Mouse (Mus musculus): Measurements from ENCODE around the gene Tmem238.

Gene Tmem238

DNA sequence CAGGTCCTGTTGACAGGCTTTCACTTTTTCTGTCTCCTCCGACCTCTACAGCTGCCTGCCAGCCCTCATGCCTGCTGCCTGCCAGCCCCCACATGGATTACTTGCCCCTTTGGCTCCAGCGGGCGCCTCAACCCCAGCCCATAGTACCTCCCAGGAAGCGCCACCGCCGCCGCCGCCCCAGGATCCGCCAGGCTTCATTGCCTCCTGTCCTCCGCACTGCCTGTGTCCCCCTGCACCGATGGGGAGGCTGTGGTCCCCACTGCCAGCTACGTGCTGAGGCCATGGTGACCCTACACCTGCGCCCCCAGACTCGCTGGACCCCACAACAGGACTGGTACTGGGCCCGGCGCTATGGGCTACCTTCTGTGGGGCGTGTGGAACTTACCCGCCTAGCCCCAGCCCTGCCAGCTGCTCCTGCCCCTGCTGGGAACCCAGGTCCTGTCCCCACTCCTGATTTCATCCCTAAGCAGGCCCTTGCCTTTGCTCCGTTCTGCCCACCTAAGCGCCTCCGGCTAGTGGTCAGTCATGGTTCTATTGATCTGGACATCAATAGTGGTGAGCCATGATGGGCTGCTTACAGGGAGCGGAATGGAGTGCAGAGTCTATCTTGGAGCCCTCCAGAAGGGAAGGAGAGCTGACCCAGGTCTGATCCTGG lies 43.0 kb downstream of the Tmem238 start:
- no peak for DNase-seq

DNA sequence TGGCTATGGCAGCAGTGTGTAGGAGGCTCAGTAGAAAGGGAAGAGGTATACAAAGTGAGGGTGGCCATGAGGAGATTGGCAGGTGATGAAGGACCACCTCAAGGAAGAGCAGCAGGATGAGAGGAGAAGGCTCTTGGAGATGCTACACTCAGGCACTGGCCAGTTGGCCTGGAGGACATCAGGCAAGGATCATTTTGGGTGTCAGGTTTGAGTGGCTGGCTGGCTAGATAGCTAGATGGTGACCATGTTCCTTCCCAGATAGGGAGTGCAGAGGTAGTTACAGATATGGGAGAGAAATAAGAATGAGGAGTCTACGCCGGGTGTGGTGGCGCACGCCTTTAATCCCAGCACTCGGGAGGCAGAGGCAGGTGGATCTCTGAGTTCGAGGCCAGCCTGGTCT lies 44.6 kb downstream of the Tmem238 start:
- DNase-seq, result no peak

DNA sequence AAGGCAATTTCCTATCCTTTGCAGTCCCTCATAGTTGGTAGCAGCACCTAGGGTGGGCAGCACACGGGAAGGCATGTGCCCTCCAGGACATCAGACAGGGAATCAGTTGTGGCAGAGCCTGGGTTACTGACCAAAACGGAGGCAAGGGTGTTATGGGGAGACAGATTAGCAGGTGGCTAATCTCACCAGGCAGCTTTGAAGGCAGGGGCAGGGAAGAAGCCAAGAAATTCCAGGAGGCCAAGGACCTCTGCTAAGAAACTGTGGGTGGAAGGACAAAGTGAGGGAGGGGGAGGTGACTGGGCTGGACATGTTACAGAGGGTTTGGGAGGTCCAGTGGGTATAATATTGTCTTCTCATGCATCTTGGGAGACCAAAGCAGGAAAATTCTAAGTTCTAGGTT lies 46.1 kb downstream of the Tmem238 start:
- no peak for DNase-seq

DNA sequence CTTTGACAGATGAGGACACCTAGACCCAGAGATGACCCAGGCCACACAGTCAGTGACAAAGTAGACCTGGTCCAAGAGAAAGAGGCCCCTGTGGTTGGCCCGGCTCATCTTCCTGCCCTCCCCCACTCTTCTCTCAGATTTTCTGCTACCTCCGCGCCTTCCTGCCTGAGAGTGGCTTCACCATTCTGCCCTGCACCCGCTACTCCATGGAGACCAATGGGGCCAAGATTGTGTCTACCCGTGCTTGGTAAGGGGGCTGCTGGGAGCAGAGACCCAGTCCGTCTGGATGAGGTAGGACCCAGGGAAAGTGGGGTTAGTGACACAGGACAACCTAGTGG lies 47.0 kb downstream of the Tmem238 start:
- no peak for DNase-seq

DNA sequence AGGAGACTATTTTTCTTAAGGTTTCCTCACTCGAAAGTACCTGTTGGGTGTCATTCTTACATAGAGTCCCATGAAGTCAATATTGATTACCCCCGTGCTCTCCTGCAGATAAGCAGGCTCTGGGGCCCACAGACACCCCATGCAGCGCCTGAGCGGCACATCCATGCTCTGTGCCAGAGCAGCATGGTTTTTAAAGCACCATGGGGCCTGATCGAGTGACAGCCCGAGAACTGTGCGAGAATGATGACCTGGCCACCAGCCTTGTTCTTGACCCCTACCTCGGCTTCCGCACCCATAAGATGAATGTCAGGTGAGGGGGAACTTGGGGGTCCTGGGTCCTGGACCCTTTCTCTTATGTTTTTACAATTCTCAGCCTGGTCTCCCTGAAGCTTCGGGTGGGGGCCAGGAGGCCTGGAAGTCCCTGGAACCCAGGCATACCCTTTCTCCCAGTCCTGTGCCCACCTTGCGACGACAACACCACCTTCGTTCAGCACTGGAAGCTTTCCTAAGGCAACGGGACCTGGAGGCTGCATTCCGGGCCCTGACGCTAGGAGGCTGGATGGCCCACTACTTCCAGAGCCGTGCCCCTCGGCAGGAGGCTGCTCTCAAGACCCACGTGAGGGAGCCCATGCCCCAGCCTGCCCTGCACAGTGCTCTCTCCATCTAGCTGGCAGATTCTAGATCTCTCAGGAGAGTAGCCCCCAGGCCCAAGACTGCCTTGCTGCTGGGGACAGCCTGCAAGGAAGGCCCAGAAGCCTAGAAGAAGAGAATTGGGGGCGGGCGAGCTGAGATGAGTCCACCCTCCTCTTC lies 47.6 kb downstream of the Tmem238 start:
- DNase-seq, result peak; percentile 13 to 15

DNA sequence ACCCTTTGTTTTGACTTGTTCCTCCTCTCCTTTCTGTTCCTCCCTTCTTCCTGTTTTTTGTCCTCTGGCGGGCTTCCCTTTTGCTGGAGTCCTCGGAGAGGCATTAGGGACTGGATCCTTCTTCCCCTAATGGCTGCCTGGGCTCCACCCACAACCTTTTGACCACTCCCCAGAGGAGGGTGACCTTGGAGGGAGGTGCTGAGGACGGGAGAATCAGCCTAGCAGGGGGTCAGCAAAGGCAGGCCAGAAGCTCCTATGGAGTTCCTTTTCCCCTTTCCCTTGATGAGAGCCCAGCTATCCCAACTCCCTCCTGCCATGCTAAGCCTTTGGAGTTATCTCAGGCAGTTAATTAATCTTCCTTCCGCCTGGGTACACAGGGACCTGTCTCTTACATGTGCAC lies 48.3 kb downstream of the Tmem238 start:
- DNase-seq, result peak; percentile 70 to 72

DNA sequence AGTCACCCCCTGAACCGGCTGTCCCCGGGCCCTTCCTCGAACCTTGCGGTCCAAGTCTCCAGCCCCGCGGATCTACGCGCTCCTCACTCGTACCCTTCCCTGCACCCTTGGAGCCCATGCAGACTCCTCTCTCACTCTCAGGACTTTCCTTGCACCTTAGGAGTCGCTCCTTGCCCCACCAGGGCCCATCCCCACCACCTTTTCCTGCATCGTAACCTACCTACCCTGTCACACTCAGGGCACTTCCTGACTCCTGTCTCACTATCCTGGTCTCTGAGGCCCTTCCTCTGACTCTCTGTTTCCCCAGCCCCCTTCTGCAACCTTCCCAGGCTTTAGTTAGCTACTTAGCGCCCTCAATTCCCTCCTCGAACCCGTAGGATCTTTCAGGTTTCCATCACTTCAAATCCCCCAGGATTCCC lies 49.1 kb downstream of the Tmem238 start:
- DNase-seq, result no peak

DNA sequence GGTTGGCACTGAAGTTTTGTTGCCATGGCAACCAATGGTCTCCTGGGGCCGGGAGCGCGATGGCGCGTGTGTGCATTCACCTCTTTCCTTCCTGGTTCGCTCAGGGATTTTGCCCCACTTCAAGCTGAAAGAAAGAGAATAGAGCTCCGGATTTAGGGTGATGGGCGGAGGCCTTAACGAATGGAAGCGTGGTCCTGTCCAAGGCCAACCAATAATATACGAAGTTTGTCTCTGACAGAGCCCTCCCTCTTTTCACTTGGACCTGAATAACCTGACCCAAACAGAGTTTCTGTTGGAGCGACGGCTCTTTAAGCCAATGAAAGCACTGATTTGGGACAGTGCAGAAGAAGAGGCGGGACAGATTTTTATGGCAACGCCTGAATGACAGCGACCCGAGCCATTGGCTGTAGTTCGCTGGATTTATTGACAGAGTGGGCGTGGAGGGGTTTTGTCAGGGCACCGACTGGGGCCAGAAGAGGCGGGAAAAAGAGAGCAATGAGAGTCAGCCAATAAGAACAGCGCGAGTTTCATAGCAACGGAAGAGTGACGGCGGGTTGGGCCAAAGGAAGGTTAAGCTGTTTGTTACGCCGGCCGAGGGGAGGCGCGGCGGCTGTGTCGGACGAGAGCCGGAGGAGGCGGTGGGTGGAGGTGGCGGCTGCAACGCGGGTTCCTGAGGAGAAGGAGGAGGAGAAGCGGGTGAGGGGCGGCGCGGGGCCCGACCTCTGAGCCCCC lies 49.7 kb downstream of the Tmem238 start, which contains the start of gene Kmt5c:
Gene Kmt5c (plus strand): TSS at position 572 of the 732 bp plus-strand sequence.
- peak; percentile 96 to 99 for DNase-seq

DNA sequence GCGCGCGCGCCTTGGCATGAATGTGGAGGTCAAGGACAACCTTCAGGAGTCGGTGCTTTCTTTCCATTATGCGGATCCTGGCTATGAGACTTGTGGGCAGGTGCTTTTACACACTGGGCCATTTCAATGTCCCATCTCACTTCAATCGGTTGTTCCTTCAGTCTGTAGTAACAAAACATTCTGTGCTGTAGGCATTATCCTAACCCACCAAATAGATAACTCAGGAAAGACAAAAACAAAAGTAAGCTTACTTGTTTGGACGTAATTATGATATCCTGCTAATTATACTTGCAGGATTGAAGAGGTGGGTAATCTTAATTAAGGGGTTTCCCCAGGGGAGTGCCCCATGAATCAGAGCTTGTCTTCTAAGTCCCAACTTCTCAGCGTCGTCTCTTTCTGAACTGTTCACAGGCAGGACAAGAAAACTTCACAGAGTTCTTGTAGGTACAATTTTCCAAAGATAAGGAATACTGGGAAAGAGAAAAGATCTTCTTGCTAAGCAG lies 50.4 kb downstream of the Tmem238 start:
- no peak for DNase-seq

All from cerebellum, postnatal 36 days (tissue).